Mouse (Mus musculus): ENCODE results near the gene P2ry13. TPM values are rescaled to one million over a fixed set of nuclear protein-coding genes. Genes with fewer than 3 reads are reported as not detected.

The P2ry13 gene
- total and polyA plus RNA-seq, 3 experiments = 0.16 TPM; not detected in 2

GRCm38 (mm10) chr3:59174426-59175154 is 36.1 kb downstream of the P2ry13 start:
- no peak for DNase-seq (ENCODE audit: low spot score)
- no peaks in the 10 kb centered on the region for H3K36me3 ChIP-seq (replicated peaks)
- H3K9me3 ChIP-seq (replicated peaks) = no peaks in the 10 kb centered on the region
- no peaks in the 10 kb centered on the region for H3K4me1 ChIP-seq (ENCODE audit: insufficient read depth, low read depth, low read length)
- no peak for ATAC-seq (ENCODE audit: extremely low read depth, insufficient number of reproducible peaks, low FRiP score, poor library complexity, severe bottlenecking)
- no peak for TF ChIP-seq GATA1 (IDR thresholded peaks at IDR 0.05; ENCODE audit: borderline replicate concordance, low read length)
- TF ChIP-seq TAL1 (conservative IDR thresholded peaks at IDR 0.05; ENCODE audit: low read depth, low read length) = no peak
- H3K27me3 ChIP-seq (ENCODE audit: insufficient read depth, low read length) = no peaks in the 10 kb centered on the region
- no peak overlapping the region for H3K4me3 ChIP-seq (ENCODE audit: low read depth, low read length)

DNA sequence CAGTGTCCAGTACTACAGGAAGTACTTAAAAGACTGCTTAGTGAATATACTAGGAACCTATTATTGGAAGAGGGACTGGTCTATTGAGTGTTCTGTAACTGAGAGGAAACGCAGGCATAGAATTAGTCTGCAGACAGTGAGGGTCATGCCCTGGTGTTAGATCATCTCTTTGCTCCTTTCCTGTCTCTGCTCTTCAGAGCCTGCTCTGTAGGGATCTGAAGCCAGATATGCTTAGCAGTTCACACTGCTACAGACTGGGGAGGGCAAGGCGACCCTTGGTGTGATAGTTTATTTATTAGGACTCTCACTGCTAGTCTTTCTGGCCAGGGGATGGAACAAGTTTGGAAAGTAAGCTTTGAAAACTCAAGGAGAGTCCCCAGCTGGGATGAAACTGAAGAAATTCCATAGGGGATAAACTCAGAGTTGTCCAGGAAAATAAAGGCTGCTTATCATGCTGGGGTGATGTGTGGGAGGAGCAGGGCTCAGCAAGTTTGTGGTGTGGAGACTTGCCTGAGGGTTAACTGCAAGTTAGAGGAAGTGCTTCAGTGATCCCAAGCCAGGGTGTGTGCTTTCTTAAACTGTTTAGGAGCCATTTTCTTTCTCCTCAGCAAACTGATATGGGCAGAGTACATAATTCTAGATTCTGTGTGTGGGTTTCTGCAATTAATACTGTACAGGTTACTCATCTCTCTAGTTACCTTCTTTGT is 40.6 kb downstream of the P2ry13 start:
- Histone ChIP-seq H3K9me3 (replicated peaks) (no peaks in the 10 kb centered on the region), H3K4me3 (ENCODE audit: low read depth, low read length) (no peak overlapping the region), H3K4me1 (ENCODE audit: insufficient read depth, low read depth, low read length) (no peaks in the 10 kb centered on the region), H3K36me3 (replicated peaks) (no peaks in the 10 kb centered on the region), H3K27me3 (ENCODE audit: insufficient read depth, low read length) (no peaks in the 10 kb centered on the region)
- TF ChIP-seq POLR2AphosphoS5 (IDR thresholded peaks at IDR 0.05; ENCODE audit: insufficient replicate concordance, low read depth, low read length) (no peak), GATA2 (IDR thresholded peaks at IDR 0.05; ENCODE audit: borderline replicate concordance, low read depth, low read length) (no peak), GATA1 (IDR thresholded peaks at IDR 0.05; ENCODE audit: borderline replicate concordance, low read length) (no peak), CTCF (IDR thresholded peaks at IDR 0.05; ENCODE audit: low read depth, low read length) (no peak), TAL1 (conservative IDR thresholded peaks at IDR 0.05; ENCODE audit: low read depth, low read length) (no peak)
- DNase-seq (ENCODE audit: low spot score) = no peak
- no peak for ATAC-seq (ENCODE audit: extremely low read depth, insufficient number of reproducible peaks, low FRiP score, poor library complexity, severe bottlenecking)

DNA sequence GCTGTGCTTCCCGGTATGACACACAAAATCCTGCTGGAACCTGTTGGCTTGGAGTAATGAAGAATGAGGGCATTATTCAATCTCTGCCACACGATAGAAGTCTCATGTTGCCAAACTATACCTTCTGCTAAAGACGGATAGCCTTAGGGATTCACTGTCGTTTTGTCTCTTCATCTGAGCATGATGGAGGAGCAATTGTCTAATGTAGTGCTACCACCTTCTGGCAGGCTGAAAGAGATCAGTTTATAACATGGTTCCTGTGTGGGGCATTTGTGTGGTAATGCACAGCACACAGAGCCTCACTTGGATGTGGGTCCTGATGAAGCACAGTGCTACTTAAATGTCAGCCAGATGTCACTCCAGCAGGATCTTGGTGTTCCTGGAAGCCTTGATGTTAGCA is 41.5 kb downstream of the P2ry13 start:
- H3K9me3 ChIP-seq (replicated peaks) = no peaks in the 10 kb centered on the region
- H3K36me3 ChIP-seq (replicated peaks) = no peaks in the 10 kb centered on the region
- no peaks in the 10 kb centered on the region for H3K4me1 ChIP-seq (ENCODE audit: insufficient read depth, low read depth, low read length)
- no peaks in the 10 kb centered on the region for H3K27me3 ChIP-seq (ENCODE audit: insufficient read depth, low read length)
- ATAC-seq (ENCODE audit: extremely low read depth, insufficient number of reproducible peaks, low FRiP score, poor library complexity, severe bottlenecking) = no peak
- TF ChIP-seq CTCF (IDR thresholded peaks at IDR 0.05; ENCODE audit: low read depth, low read length) (no peak), POLR2AphosphoS5 (IDR thresholded peaks at IDR 0.05; ENCODE audit: insufficient replicate concordance, low read depth, low read length) (no peak), GATA2 (IDR thresholded peaks at IDR 0.05; ENCODE audit: borderline replicate concordance, low read depth, low read length) (no peak), GATA1 (IDR thresholded peaks at IDR 0.05; ENCODE audit: borderline replicate concordance, low read length) (no peak), TAL1 (conservative IDR thresholded peaks at IDR 0.05; ENCODE audit: low read depth, low read length) (no peak)
- H3K4me3 ChIP-seq (ENCODE audit: low read depth, low read length) = no peak overlapping the region
- no peak for DNase-seq (ENCODE audit: low spot score)

- DNase-seq (ENCODE audit: low spot score) = no peak
These were observed 42.2 kb downstream of the P2ry13 start for GRCm38 (mm10) chr3:59168476-59168875.

GRCm38 (mm10) chr3:59167417-59168054 is 43.1 kb downstream of the P2ry13 start:
- Histone ChIP-seq H3K4me1 (ENCODE audit: insufficient read depth, low read depth, low read length) (no peaks in the 10 kb centered on the region), H3K4me3 (ENCODE audit: low read depth, low read length) (no peak overlapping the region), H3K9me3 (replicated peaks) (no peaks in the 10 kb centered on the region), H3K36me3 (replicated peaks) (no peaks in the 10 kb centered on the region), H3K27me3 (ENCODE audit: insufficient read depth, low read length) (no peaks in the 10 kb centered on the region)
- DNase-seq (ENCODE audit: low spot score) = no peak
- TF ChIP-seq TAL1 (conservative IDR thresholded peaks at IDR 0.05; ENCODE audit: low read depth, low read length) (no peak), GATA1 (IDR thresholded peaks at IDR 0.05; ENCODE audit: borderline replicate concordance, low read length) (no peak), POLR2AphosphoS5 (IDR thresholded peaks at IDR 0.05; ENCODE audit: insufficient replicate concordance, low read depth, low read length) (no peak), CTCF (IDR thresholded peaks at IDR 0.05; ENCODE audit: low read depth, low read length) (no peak), GATA2 (IDR thresholded peaks at IDR 0.05; ENCODE audit: borderline replicate concordance, low read depth, low read length) (no peak)
- no peak for ATAC-seq (ENCODE audit: extremely low read depth, insufficient number of reproducible peaks, low FRiP score, poor library complexity, severe bottlenecking)

More at GRCm38 (mm10) chr3:59168476-59168875, 42.2 kb downstream of the P2ry13 start:
- TF ChIP-seq GATA1 (IDR thresholded peaks at IDR 0.05; ENCODE audit: borderline replicate concordance, low read length) (no peak), GATA2 (IDR thresholded peaks at IDR 0.05; ENCODE audit: borderline replicate concordance, low read depth, low read length) (no peak), TAL1 (conservative IDR thresholded peaks at IDR 0.05; ENCODE audit: low read depth, low read length) (no peak), POLR2AphosphoS5 (IDR thresholded peaks at IDR 0.05; ENCODE audit: insufficient replicate concordance, low read depth, low read length) (no peak), CTCF (IDR thresholded peaks at IDR 0.05; ENCODE audit: low read depth, low read length) (no peak)
- H3K9me3 ChIP-seq (replicated peaks) = no peaks in the 10 kb centered on the region
- H3K27me3 ChIP-seq (ENCODE audit: insufficient read depth, low read length) = no peaks in the 10 kb centered on the region
- no peaks in the 10 kb centered on the region for H3K36me3 ChIP-seq (replicated peaks)
- no peak overlapping the region for H3K4me3 ChIP-seq (ENCODE audit: low read depth, low read length)
- H3K4me1 ChIP-seq (ENCODE audit: insufficient read depth, low read depth, low read length) = no peaks in the 10 kb centered on the region
- ATAC-seq (ENCODE audit: extremely low read depth, insufficient number of reproducible peaks, low FRiP score, poor library complexity, severe bottlenecking) = no peak

GRCm38 (mm10) chr3:59160465-59160864 is 50.2 kb downstream of the P2ry13 start:
- DNase-seq (ENCODE audit: low spot score) (no peak), ATAC-seq (ENCODE audit: extremely low read depth, insufficient number of reproducible peaks, low FRiP score, poor library complexity, severe bottlenecking) (no peak)
- no peak for TF ChIP-seq POLR2AphosphoS5 (IDR thresholded peaks at IDR 0.05; ENCODE audit: insufficient replicate concordance, low read depth, low read length)
- TF ChIP-seq TAL1 (conservative IDR thresholded peaks at IDR 0.05; ENCODE audit: low read depth, low read length) = no peak
- no peak for TF ChIP-seq GATA2 (IDR thresholded peaks at IDR 0.05; ENCODE audit: borderline replicate concordance, low read depth, low read length)
- no peak for TF ChIP-seq GATA1 (IDR thresholded peaks at IDR 0.05; ENCODE audit: borderline replicate concordance, low read length)
- no peak for TF ChIP-seq CTCF (IDR thresholded peaks at IDR 0.05; ENCODE audit: low read depth, low read length)
- H3K36me3 ChIP-seq (replicated peaks) = no peaks in the 10 kb centered on the region
- no peaks in the 10 kb centered on the region for H3K4me1 ChIP-seq (ENCODE audit: insufficient read depth, low read depth, low read length)
- no peaks in the 10 kb centered on the region for H3K9me3 ChIP-seq (replicated peaks)
- H3K27me3 ChIP-seq (ENCODE audit: insufficient read depth, low read length) = no peaks in the 10 kb centered on the region
- no peak overlapping the region for H3K4me3 ChIP-seq (ENCODE audit: low read depth, low read length)

Other genes starting within 250 kb of the P2ry13 start
- not detected in 2 replicates for gene Med12l, start 205.1 kb downstream of the P2ry13 start, total RNA-seq (2014; fragmentation: Nextera tagmentation)
- 0.06 and 0.16 TPM in 2 replicates for gene Med12l, start 205.1 kb downstream of the P2ry13 start, total RNA-seq (2017)
- not detected in 2 replicates for gene Med12l, start 205.1 kb downstream of the P2ry13 start, polyA plus RNA-seq (2012)
- gene Gpr171, start 109.1 kb downstream of the P2ry13 start, total RNA-seq (2014; fragmentation: Nextera tagmentation) = 0.45 TPM in 1 of 2 replicates, not detected in the other
- gene Gpr171, start 109.1 kb downstream of the P2ry13 start, total RNA-seq (2017) = 0.76 and 1.4 TPM in 2 replicates
- not detected in 2 replicates for gene Gpr171, start 109.1 kb downstream of the P2ry13 start, polyA plus RNA-seq (2012)
- not detected in 2 replicates for gene P2ry14, start 57.3 kb downstream of the P2ry13 start, total RNA-seq (2014; fragmentation: Nextera tagmentation)
- gene P2ry14, start 57.3 kb downstream of the P2ry13 start, total RNA-seq (2017) = 0.23 and 0.38 TPM in 2 replicates
- not detected in 2 replicates for gene P2ry14, start 57.3 kb downstream of the P2ry13 start, polyA plus RNA-seq (2012)
- gene Gpr87, start 15.8 kb downstream of the P2ry13 start, total RNA-seq (2014; fragmentation: Nextera tagmentation) = not detected in 2 replicates
- gene Gpr87, start 15.8 kb downstream of the P2ry13 start, total RNA-seq (2017) = 0.33 TPM in 1 of 2 replicates, not detected in the other
- not detected in 2 replicates for gene Gpr87, start 15.8 kb downstream of the P2ry13 start, polyA plus RNA-seq (2012)
- gene P2ry12, start 52.0 kb upstream of the P2ry13 start, total RNA-seq (2014; fragmentation: Nextera tagmentation) = not detected in 2 replicates
- 0.22 TPM in 1 of 2 replicates, not detected in the other for gene P2ry12, start 52.0 kb upstream of the P2ry13 start, total RNA-seq (2017)
- gene P2ry12, start 52.0 kb upstream of the P2ry13 start, polyA plus RNA-seq (2012) = not detected in 2 replicates
- gene Igsf10, start 133.5 kb upstream of the P2ry13 start, total RNA-seq (2014; fragmentation: Nextera tagmentation) = not detected in 2 replicates
- under 0.01 and 0.16 TPM in 2 replicates for gene Igsf10, start 133.5 kb upstream of the P2ry13 start, total RNA-seq (2017)
- gene Igsf10, start 133.5 kb upstream of the P2ry13 start, polyA plus RNA-seq (2012) = 0.04 TPM in 1 of 2 replicates, not detected in the other

Data from G1E (cell line).